Mouse (Mus musculus) liver, postnatal 0 days (tissue): ENCODE results near the gene Fmnl3. TPM values are rescaled to one million over a fixed set of nuclear protein-coding genes. Genes with fewer than 3 reads are reported as not detected.

Source experiments
- ATAC-seq: fragments of 200-750 bp; cut with Nextera tagmentation; 2 replicates; pipeline ENCODE4 v1.8.0; 2017; ENCODE audit warnings: mild to moderate bottlenecking, moderate library complexity
- DNase-seq: peaks from one replicate; pipeline ENCODE4 v3.0.0-alpha.2; 2016
- H3K27ac ChIP-seq: fragments of 300-500 bp; sonication (generic); 2 replicates; pipeline ENCODE4 v1.5.1; 2014; ENCODE audit warnings: antibody characterized with exemption, moderate library complexity, mild to moderate bottlenecking, low read depth
- H3K27me3 ChIP-seq: fragments of 300-500 bp; sonication (generic); 2 replicates; pipeline ENCODE4 v1.6.1; 2014; ENCODE audit warnings: low read length, control low read depth, mixed read lengths; ENCODE audit not compliant: insufficient read depth
- H3K36me3 ChIP-seq: fragments of 300-500 bp; sonication (generic); replicated peaks from 2 replicates; pipeline ENCODE4 v1.6.1; 2014; ENCODE audit warnings: mild to moderate bottlenecking, control low read depth, low read length, moderate library complexity, mixed read lengths; ENCODE audit not compliant: insufficient read depth
- H3K4me1 ChIP-seq: fragments of 300-500 bp; sonication (generic); 2 replicates; pipeline ENCODE4 v1.6.1; 2014; ENCODE audit warnings: antibody characterized with exemption, mild to moderate bottlenecking, control low read depth; ENCODE audit not compliant: insufficient read depth
- H3K4me2 ChIP-seq: fragments of 300-500 bp; sonication (generic); 2 replicates; pipeline ENCODE4 v1.6.1; 2014; ENCODE audit warnings: low read depth, mild to moderate bottlenecking, low read length, moderate library complexity, mixed read lengths
- H3K4me3 ChIP-seq: fragments of 300-500 bp; sonication (generic); 2 replicates; pipeline ENCODE4 v1.5.1; 2014; ENCODE audit warnings: low read depth, low read length
- H3K9ac ChIP-seq: fragments of 300-500 bp; sonication (generic); replicated peaks from 2 replicates; pipeline ENCODE4 v1.6.1; 2014; ENCODE audit warnings: mild to moderate bottlenecking, moderate library complexity
- H3K9me3 ChIP-seq: fragments of 300-500 bp; sonication (generic); 2 replicates; pipeline ENCODE4 v1.6.1; 2016; ENCODE audit warnings: mild to moderate bottlenecking, control low read depth, low read length, mixed read lengths
- CTCF ChIP-seq: sonication (generic); IDR thresholded peaks from 2 replicates; pipeline ENCODE4 v1.5.1; 2016; ENCODE audit warnings: antibody characterized with exemption, low read depth
- EP300 ChIP-seq: IDR thresholded peaks from 2 replicates; pipeline ENCODE4 v1.6.1; 2016; ENCODE audit warnings: antibody characterized with exemption, low read depth, mild to moderate bottlenecking
- WGBS: fragments of 180-500 bp; shearing (Covaris S2); extraction: QIAGEN DNeasy Blood & Tissue Kit; methylation state at CpG from one replicate; pipeline ENCODE4 v1.1.7; 2014; ENCODE audit not compliant: insufficient replicate concordance; 5-methylcytosine and 5-hydroxymethylcytosine counted together
- polyA plus RNA-seq: library from polyadenylated mRNA; unstranded; fragments of >200 nt; fragmentation: Nextera tagmentation; extraction: Ambion mirVana; gene quantifications from 2 replicates; pipeline ENCODE4 v1.2.1, GENCODE M21; 2015

The Fmnl3 gene
- polyA plus RNA-seq, 1 experiment from 2014 or later = 2.4 TPM

DNA sequence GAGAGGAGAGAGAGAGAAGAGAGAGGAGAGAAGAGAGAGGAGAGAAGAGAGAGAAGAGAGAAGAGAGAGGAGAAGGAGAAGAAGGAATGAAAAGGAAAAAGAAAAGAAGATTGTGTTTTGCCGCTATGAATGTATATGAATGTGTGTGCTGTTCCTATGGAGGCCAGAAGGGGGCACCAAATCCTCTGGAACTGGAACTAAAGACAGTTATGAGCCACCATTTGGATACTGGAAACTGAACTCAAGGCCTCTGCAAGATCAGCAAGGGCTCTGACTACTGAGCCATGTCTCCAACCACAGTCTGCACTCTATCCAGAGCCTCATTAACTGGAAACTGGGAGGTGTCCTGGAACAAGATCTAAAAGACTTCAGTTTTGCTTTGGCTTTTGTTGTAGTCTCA is 43.3 kb downstream of the Fmnl3 start:
- Histone ChIP-seq H3K4me2 (no peak overlapping the region), H3K27me3 (no peaks in the 10 kb centered on the region), H3K4me1 (peaks cover 23% of the 10 kb centered on the region), H3K9me3 (no peaks in the 10 kb centered on the region), H3K9ac (no peak overlapping the region), H3K27ac (no peak overlapping the region), H3K4me3 (no peak overlapping the region), H3K36me3 (peaks cover 19% of the 10 kb centered on the region)
- 87% methylated on average over 1 of the region's 1 CpGs for WGBS
- TF ChIP-seq EP300 (no peak), CTCF (peak; percentile 83)
- DNase-seq (peak; percentile 61), ATAC-seq (no peak)

DNA sequence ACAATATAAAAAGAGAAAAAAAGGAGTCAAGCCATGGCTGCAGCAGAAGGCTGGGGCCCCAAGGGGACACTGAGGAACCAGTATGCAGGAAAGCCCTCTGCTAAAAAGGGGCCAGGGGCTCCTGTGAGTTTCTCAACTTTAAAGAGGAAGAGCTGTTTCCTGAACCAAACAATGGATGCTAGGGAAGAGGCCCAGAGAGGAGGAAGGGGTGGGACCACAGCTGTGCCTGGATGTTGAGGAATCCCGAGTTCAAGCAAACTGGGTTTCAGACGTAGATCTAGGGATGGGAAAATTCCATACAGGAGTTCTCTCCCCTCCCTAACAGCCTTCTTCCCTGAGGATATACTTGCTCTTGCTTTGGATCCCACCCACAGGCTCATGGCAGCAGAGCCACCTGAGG is 43.9 kb downstream of the Fmnl3 start:
- TF ChIP-seq CTCF (no peak), EP300 (no peak)
- no peak overlapping the region for H3K4me2 ChIP-seq

DNA sequence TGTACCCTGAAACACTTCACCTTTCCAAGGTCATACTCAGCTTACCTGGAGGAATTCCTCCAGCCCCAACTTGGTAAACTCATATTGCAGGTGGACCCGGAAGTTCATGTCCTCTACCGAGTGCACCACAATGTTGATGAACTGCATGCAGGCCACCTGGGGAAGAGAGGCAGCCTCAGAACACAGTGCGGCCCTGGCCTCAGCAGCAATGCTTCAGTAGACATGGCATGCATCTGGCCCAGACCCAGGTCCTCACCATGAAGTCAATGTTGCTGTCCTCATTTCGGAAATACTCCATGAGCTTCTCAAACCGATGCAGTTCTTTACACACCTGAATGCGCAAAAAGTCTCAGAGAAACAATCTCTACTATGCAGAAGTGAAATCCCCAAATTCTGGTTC is 44.7 kb downstream of the Fmnl3 start:
- no peak overlapping the region for H3K27ac ChIP-seq
- no peak overlapping the region for H3K4me3 ChIP-seq
- H3K9me3 ChIP-seq = no peaks in the 10 kb centered on the region
- no peak for TF ChIP-seq CTCF
- TF ChIP-seq EP300 = no peak
- no peaks in the 10 kb centered on the region for H3K27me3 ChIP-seq
- H3K4me1 ChIP-seq = peaks cover 10% of the 10 kb centered on the region
- ATAC-seq (no peak), DNase-seq (no peak)
- no peak overlapping the region for H3K4me2 ChIP-seq
- peaks cover 28% of the 10 kb centered on the region for H3K36me3 ChIP-seq
- no peak overlapping the region for H3K9ac ChIP-seq
- WGBS = 70% methylated on average over 6 of the region's 6 CpGs

More for the DNA sequence above, 43.9 kb downstream of the Fmnl3 start:
- peaks cover 25% of the 10 kb centered on the region for H3K36me3 ChIP-seq
- DNase-seq = no peak
- H3K9me3 ChIP-seq = no peaks in the 10 kb centered on the region
- H3K4me1 ChIP-seq = peaks cover 18% of the 10 kb centered on the region
- ATAC-seq = no peak
- no peaks in the 10 kb centered on the region for H3K27me3 ChIP-seq
- H3K4me3 ChIP-seq = no peak overlapping the region
- 25% methylated on average over 2 of the region's 2 CpGs for WGBS
- H3K27ac ChIP-seq = no peak overlapping the region
- H3K9ac ChIP-seq = no peak overlapping the region

DNA sequence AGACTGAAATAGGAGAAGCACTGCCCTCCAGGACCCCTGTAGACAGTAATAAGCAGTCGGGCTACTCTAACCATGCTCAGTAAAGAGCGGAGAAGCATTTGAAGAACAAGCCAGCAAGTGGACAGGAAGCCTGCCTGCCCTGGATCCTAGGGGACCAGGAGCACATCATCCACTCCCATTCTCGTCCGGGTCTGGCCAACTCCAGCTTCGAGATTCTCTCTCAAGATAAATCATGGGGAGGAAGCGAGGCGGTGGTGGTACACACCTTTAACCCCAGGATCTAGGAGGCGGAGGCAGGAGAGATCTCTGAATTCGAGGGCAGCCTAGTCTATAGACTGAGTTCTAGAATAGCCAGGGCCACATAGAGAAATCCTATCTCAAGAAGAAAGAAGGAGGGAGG is 46.1 kb downstream of the Fmnl3 start:
- Histone ChIP-seq H3K9ac (no peak overlapping the region), H3K4me3 (no peak overlapping the region), H3K9me3 (no peaks in the 10 kb centered on the region), H3K36me3 (peaks cover 36% of the 10 kb centered on the region), H3K27me3 (no peaks in the 10 kb centered on the region), H3K27ac (no peak overlapping the region), H3K4me1 (no peaks in the 10 kb centered on the region), H3K4me2 (no peak overlapping the region)
- no peak for ATAC-seq
- TF ChIP-seq EP300 = no peak
- no peak for TF ChIP-seq CTCF
- DNase-seq = no peak
- 80% methylated on average over 9 of the region's 9 CpGs for WGBS

DNA sequence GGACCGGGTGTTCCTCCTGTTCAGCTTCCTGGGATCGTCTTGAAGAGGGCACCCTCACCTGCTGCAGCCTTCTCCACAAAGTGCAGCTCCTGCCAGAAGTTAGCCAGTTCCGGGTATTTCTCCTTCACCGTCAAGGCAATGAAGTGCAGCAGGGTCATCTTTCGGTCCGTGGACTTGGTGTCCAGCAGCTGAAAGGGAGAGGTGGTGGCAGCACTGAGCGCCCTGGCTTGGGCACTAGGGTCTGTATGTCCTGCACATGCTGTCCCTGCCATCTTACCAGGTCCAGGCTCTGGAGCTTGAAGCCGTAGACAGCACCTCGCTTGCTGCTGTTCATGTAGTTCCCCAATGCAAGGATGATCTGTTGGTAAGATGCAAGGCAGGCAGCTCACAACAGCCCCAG is 49.3 kb downstream of the Fmnl3 start:
- Histone ChIP-seq H3K4me1 (peaks cover 4% of the 10 kb centered on the region; the same call in 1 of the 2 replicates), H3K27ac (no peak overlapping the region), H3K4me2 (no peak overlapping the region), H3K9ac (no peak overlapping the region), H3K4me3 (no peak overlapping the region), H3K36me3 (peaks cover 44% of the 10 kb centered on the region), H3K9me3 (no peaks in the 10 kb centered on the region), H3K27me3 (no peaks in the 10 kb centered on the region)
- DNase-seq (no peak), ATAC-seq (no peak)
- TF ChIP-seq CTCF (no peak), EP300 (no peak)
- WGBS = 73% methylated on average over 9 of the region's 9 CpGs

DNA sequence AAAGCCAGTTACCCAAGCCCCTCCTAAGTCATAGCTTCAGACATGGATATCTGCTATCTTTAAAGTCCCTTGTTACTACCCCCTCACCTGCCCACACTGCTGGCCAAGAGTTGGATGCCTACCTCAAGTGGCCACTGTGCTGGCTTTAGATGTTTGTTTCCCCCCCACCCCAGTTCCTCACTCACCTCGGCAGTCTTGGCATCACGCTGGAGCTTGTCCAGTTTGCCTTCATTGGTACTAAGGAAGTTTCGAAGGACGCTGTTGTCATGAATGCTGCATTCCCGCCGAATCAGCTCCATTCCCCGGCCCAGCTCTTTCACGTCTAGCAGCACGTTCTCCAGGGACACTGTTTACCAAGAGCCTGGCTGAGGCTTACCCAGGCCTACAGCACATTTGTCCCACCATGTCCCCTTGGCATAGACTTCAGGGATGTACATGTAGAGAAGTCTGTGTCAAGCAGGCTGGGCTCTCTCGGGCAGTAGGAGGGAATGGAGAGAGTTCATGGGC is 50.1 kb downstream of the Fmnl3 start:
- Histone ChIP-seq H3K27me3 (no peaks in the 10 kb centered on the region), H3K4me1 (peaks cover 4% of the 10 kb centered on the region; the same call in 1 of the 2 replicates), H3K9me3 (no peaks in the 10 kb centered on the region), H3K4me3 (no peak overlapping the region), H3K9ac (no peak overlapping the region), H3K4me2 (no peak overlapping the region), H3K27ac (no peak overlapping the region), H3K36me3 (peaks cover 47% of the 10 kb centered on the region)
- DNase-seq (no peak), ATAC-seq (no peak)
- 70% methylated on average over 10 of the region's 10 CpGs for whole genome bisulfite sequencing
- TF ChIP-seq EP300 = no peak
- no peak for TF ChIP-seq CTCF
